Mouse (Mus musculus) midbrain, embryonic 14.5 days (tissue): ENCODE data around the gene Srprb. TPM values are rescaled to one million over a fixed set of nuclear protein-coding genes. Genes with fewer than 3 reads are reported as not detected.

ENCODE experiments used
- ATAC-seq: fragments of 200-750 bp; cut with Nextera tagmentation; 2 replicates; pipeline ENCODE4 v1.8.0; 2017; ENCODE audit warnings: moderate number of reproducible peaks, moderate library complexity; ENCODE audit not compliant: low FRiP score, low TSS enrichment
- DNase-seq: peaks from one replicate; pipeline ENCODE4 v3.0.0-alpha.2; 2015
- H3K27ac ChIP-seq: fragments of 300-500 bp; sonication (generic); replicated peaks from 2 replicates; pipeline ENCODE4 v1.5.1; 2014; ENCODE audit warnings: mild to moderate bottlenecking, low read depth, low read length, moderate library complexity
- H3K27me3 ChIP-seq: fragments of 300-500 bp; sonication (generic); 2 replicates; pipeline ENCODE4 v1.6.1; 2014; ENCODE audit warnings: low read length, control low read depth, mixed read lengths; ENCODE audit not compliant: control insufficient read depth, insufficient read depth
- H3K36me3 ChIP-seq: fragments of 300-500 bp; sonication (generic); 2 replicates; pipeline ENCODE4 v1.6.1; 2014; ENCODE audit warnings: low read length, control low read depth; ENCODE audit not compliant: control insufficient read depth, insufficient read depth
- H3K4me1 ChIP-seq: fragments of 300-500 bp; sonication (generic); 2 replicates; pipeline ENCODE4 v1.6.1; 2014; ENCODE audit warnings: mild to moderate bottlenecking, antibody characterized with exemption, low read length, control low read depth; ENCODE audit not compliant: control insufficient read depth, insufficient read depth
- H3K4me2 ChIP-seq: fragments of 300-500 bp; sonication (generic); 2 replicates; pipeline ENCODE4 v1.6.1; 2014; ENCODE audit warnings: mild to moderate bottlenecking, low read length, moderate library complexity
- H3K4me3 ChIP-seq: fragments of 300-500 bp; sonication (generic); replicated peaks from 2 replicates; pipeline ENCODE4 v1.5.1; 2014; ENCODE audit warnings: low read depth, low read length
- H3K9ac ChIP-seq: fragments of 300-500 bp; sonication (generic); replicated peaks from 2 replicates; pipeline ENCODE4 v1.6.1; 2014; ENCODE audit warnings: mild to moderate bottlenecking, low read length, moderate library complexity
- H3K9me3 ChIP-seq: fragments of 300-500 bp; sonication (generic); 2 replicates; pipeline ENCODE4 v1.6.1; 2016; ENCODE audit warnings: low read length, control low read depth, mixed read lengths; ENCODE audit not compliant: control insufficient read depth
- WGBS: fragments of 180-500 bp; shearing (Covaris S2); extraction: QIAGEN DNeasy Blood & Tissue Kit; methylation state at CpG from one replicate; pipeline ENCODE4 v1.1.7; 2014; 5-methylcytosine and 5-hydroxymethylcytosine counted together
- polyA plus RNA-seq: library from polyadenylated mRNA; unstranded; fragments of >200 nt; fragmentation: Nextera tagmentation; extraction: Ambion mirVana; gene quantifications from 2 replicates; pipeline ENCODE4 v1.2.1, GENCODE M21; 2014

Srprb gene
- 49.0 and 55.4 TPM in 2 replicates for polyA plus RNA-seq

GRCm38 (mm10) chr9:103201561-103202260 is at the start of gene Srprb:
Gene Srprb (minus strand): TSS chr9:103202137.
- peak within 1 kb of the TSS; percentile 80 for H3K4me3 ChIP-seq
- WGBS: under 1% methylated on average over 45 of the region's 45 CpGs
- H3K9ac ChIP-seq: peak within 1 kb of the TSS; percentile 66
- peak; percentile 98 for DNase-seq
- peak within 1 kb of the TSS; percentile 79 for H3K27ac ChIP-seq
- peaks cover 4% of the 10 kb centered on the region; the same call in 1 of the 2 replicates for H3K4me1 ChIP-seq
- no peaks in the 10 kb centered on the region for H3K27me3 ChIP-seq
- H3K36me3 ChIP-seq: peaks cover 22% of the 10 kb centered on the region
- ATAC-seq: peak; percentile 97
- no peaks in the 10 kb centered on the region for H3K9me3 ChIP-seq
- H3K4me2 ChIP-seq: peak within 1 kb of the TSS; percentile 63

- no peak overlapping the region for H3K4me2 ChIP-seq
- H3K9ac ChIP-seq: no peak overlapping the region
- no peak overlapping the region for H3K27ac ChIP-seq
- no peak overlapping the region for H3K4me3 ChIP-seq
- H3K27me3 ChIP-seq: no peaks in the 10 kb centered on the region
- WGBS: 61% methylated on average over 4 of the region's 4 CpGs
- H3K4me1 ChIP-seq: no peaks in the 10 kb centered on the region
- no peak for ATAC-seq
- H3K36me3 ChIP-seq: no peaks in the 10 kb centered on the region
- no peaks in the 10 kb centered on the region for H3K9me3 ChIP-seq
- no peak for DNase-seq
Observed at GRCm38 (mm10) chr9:103248618-103249017, 46.7 kb upstream of the Srprb start.

- ATAC-seq (no peak), DNase-seq (no peak)
- H3K4me3 ChIP-seq: no peak overlapping the region
- no peaks in the 10 kb centered on the region for H3K4me1 ChIP-seq
- H3K27ac ChIP-seq: no peak overlapping the region
- H3K9me3 ChIP-seq: no peaks in the 10 kb centered on the region
- H3K4me2 ChIP-seq: no peak overlapping the region
- no peaks in the 10 kb centered on the region for H3K27me3 ChIP-seq
- no peak overlapping the region for H3K9ac ChIP-seq
- WGBS: 87% methylated on average over 8 of the region's 8 CpGs
- H3K36me3 ChIP-seq: no peaks in the 10 kb centered on the region
Observed at GRCm38 (mm10) chr9:103246526-103247168, 44.7 kb upstream of the Srprb start.

DNA sequence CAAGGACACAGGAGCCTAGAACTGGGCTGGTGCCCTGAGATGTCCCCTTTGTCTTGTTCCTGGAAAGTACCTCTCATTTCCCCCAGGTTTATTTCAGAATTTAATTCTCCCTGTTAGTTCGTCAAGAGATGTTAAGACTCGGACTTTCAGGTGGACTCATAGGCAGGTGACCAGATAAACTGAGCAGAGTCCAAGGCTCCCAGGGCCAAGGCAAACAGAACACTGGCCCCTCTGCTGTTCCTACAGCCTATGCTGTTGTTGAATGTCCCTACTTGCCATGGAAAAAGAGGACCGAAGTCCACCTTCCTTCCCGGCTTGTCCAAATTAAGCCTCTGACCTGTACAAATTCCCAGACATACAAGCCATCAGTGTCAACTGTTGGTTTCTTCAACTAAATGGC is 41.7 kb upstream of the Srprb start:
- no peak overlapping the region for H3K4me2 ChIP-seq
- no peaks in the 10 kb centered on the region for H3K9me3 ChIP-seq
- H3K27ac ChIP-seq: no peak overlapping the region
- no peak for DNase-seq
- no peak overlapping the region for H3K4me3 ChIP-seq
- H3K36me3 ChIP-seq: no peaks in the 10 kb centered on the region
- no peak for ATAC-seq
- H3K9ac ChIP-seq: no peak overlapping the region
- WGBS: 93% methylated on average over 4 of the region's 4 CpGs
- no peaks in the 10 kb centered on the region for H3K4me1 ChIP-seq
- H3K27me3 ChIP-seq: no peaks in the 10 kb centered on the region

DNA sequence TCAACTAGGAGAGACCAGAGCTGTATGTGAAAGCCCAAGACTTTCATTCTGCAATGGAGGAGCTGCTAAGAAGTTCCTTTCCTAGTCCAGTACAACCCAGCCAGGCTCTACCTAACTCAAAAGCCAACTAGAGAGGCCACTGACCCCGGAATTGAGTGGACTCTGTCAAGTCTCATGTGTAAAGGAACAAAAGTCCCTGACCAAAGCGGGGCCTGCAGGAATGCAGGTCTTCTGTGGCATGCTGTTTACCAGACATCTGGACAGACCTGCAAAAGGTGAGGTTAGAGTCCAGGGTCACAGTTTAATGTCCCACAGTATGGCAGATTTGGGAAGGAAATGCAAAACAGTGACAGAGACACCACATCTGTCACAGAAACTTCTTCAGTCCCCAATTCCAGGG is 39.3 kb upstream of the Srprb start:
- no peaks in the 10 kb centered on the region for H3K9me3 ChIP-seq
- H3K27me3 ChIP-seq: no peaks in the 10 kb centered on the region
- H3K4me3 ChIP-seq: no peak overlapping the region
- no peaks in the 10 kb centered on the region for H3K36me3 ChIP-seq
- H3K9ac ChIP-seq: no peak overlapping the region
- H3K4me1 ChIP-seq: no peaks in the 10 kb centered on the region
- no peak overlapping the region for H3K27ac ChIP-seq
- ATAC-seq: no peak
- 84% methylated on average over 2 of the region's 2 CpGs for WGBS
- no peak for DNase-seq
- no peak overlapping the region for H3K4me2 ChIP-seq

GRCm38 (mm10) chr9:103239471-103239870 is 37.5 kb upstream of the Srprb start:
- H3K4me3 ChIP-seq: no peak overlapping the region
- DNase-seq: no peak
- no peaks in the 10 kb centered on the region for H3K27me3 ChIP-seq
- no peak overlapping the region for H3K4me2 ChIP-seq
- 84% methylated on average over 6 of the region's 6 CpGs for WGBS
- no peaks in the 10 kb centered on the region for H3K4me1 ChIP-seq
- no peak overlapping the region for H3K27ac ChIP-seq
- no peaks in the 10 kb centered on the region for H3K36me3 ChIP-seq
- no peaks in the 10 kb centered on the region for H3K9me3 ChIP-seq
- ATAC-seq: no peak
- no peak overlapping the region for H3K9ac ChIP-seq

DNA sequence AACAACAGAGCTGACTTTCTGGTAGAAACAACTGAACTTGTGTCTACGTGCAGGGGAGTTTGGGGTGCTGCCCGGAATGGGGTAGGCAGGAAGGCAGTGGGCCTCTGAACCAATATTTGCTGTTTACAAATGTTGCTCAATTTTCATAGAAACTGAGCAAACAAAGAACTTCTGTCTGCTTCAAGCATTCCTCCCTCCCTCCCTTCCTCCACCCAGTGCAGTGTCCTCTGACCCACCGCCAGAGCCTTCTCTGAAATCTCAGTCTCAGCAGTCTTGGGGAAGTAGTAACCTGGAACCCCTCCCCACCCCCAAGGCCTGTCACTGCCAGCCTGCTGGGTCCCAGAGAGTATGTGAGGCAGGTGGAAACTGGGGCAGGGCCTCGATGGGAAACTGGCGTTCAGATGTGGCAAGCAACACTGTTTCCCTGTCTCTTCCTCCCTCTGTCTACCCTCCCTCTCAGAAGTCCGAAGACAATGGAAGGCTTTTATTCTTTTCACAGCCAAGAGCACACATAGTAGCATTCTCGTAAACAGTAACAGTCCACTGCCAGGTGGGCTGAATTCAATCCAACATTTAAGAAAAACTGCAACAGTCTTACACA is 32.7 kb upstream of the Srprb start:
- H3K4me2 ChIP-seq: no peak overlapping the region
- ATAC-seq (no peak), DNase-seq (no peak)
- H3K36me3 ChIP-seq: no peaks in the 10 kb centered on the region
- H3K4me3 ChIP-seq: no peak overlapping the region
- H3K9me3 ChIP-seq: no peaks in the 10 kb centered on the region
- H3K27me3 ChIP-seq: no peaks in the 10 kb centered on the region
- no peak overlapping the region for H3K9ac ChIP-seq
- WGBS: 65% methylated on average over 7 of the region's 7 CpGs
- H3K27ac ChIP-seq: no peak overlapping the region
- H3K4me1 ChIP-seq: no peaks in the 10 kb centered on the region

- no peak overlapping the region for H3K27ac ChIP-seq
- no peaks in the 10 kb centered on the region for H3K27me3 ChIP-seq
- 80% methylated on average over 7 of the region's 7 CpGs for WGBS
- no peaks in the 10 kb centered on the region for H3K4me1 ChIP-seq
- H3K9me3 ChIP-seq: no peaks in the 10 kb centered on the region
- no peak overlapping the region for H3K9ac ChIP-seq
- H3K36me3 ChIP-seq: no peaks in the 10 kb centered on the region
- no peak for ATAC-seq
- no peak overlapping the region for H3K4me2 ChIP-seq
- no peak for DNase-seq
- H3K4me3 ChIP-seq: no peak overlapping the region
Observed at GRCm38 (mm10) chr9:103234059-103234458, 32.1 kb upstream of the Srprb start.

DNA sequence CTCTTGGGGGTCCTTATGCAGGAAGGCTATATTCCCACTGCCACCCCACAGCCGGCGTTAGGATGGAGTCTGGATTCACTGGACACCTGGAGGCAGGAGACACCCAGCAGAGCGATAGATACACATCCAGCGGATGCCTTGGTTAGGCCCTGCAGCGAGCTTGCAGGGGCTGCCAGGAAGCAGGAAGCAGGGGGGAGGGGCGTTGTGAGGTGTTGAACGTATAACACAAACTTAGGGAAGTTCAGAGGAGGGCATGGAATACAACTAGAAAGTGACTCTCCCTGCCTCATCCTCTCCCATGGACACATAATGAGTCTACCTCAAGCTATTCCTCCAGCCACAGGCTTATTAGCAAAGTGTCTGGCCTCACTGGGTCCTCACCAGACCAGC is 31.1 kb upstream of the Srprb start:
- H3K36me3 ChIP-seq: no peaks in the 10 kb centered on the region
- no peak overlapping the region for H3K9ac ChIP-seq
- WGBS: 76% methylated on average over 7 of the region's 7 CpGs
- H3K27me3 ChIP-seq: no peaks in the 10 kb centered on the region
- no peak overlapping the region for H3K27ac ChIP-seq
- no peaks in the 10 kb centered on the region for H3K9me3 ChIP-seq
- no peak for DNase-seq
- no peak overlapping the region for H3K4me3 ChIP-seq
- ATAC-seq: no peak
- no peak overlapping the region for H3K4me2 ChIP-seq
- H3K4me1 ChIP-seq: no peaks in the 10 kb centered on the region
